Mouse (Mus musculus): ENCODE results near the gene Agtrap. TPM values are rescaled to one million over a fixed set of nuclear protein-coding genes. Genes with fewer than 3 reads are reported as not detected.
A peak's percentile ranks its signal among the peaks of the same experiment; 100 is the strongest.

Agtrap gene
- polyA plus RNA-seq, 1 experiment from 2014 or later = 4.7 TPM

DNA sequence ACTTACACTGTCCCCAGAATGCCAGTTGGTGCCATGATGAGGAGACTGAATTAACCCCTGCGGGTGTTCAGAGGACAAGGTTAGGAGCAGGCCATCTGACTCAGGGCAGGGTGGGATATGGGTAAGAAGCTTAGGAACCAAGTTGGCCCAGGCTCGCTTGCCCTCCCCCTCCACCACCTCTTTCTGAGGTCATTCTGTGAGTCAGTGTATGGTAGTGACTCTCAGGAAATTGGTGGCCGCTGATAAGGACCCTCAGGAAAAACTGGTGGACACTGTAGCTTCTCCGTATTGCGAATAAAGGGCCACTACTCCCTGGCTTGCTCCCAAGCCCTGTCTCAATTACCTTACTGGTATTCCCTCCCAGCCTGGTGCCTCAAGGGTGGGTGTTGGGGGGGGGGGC is 21.4 kb upstream of the Agtrap start:
- H3K36me3 ChIP-seq (ENCODE audit: control insufficient read depth, insufficient read depth) = peaks cover 26% of the 10 kb centered on the region
- no peak overlapping the region for H3K27ac ChIP-seq (ENCODE audit: low read length)

DNA sequence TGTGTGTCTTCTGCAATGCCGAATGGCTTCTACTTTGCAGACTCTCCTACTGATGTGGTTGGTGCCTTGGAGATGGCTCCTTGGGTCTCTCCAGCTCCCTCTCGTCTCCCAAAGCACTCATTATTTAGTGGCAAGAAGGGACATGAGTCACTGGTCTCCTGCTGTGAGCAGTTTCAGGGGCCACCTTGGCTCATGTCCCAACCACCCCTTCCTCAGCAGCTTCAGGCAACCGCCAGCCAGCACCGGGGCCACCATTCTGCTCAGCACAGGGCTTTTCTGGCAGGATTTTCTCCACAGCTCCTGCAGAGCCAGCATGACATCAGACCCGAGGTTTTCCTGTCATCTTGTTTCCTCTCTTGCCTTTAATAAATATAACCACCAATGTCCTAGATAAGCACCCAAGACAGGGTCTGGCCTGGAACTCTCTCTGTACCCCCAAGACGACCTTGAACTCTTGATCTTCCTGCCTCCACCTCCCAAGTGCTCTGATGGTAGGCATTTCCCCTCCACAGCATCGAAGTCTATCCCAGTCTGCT is 20.8 kb upstream of the Agtrap start:
- Histone ChIP-seq H3K27ac (ENCODE audit: low read length) (no peak overlapping the region), H3K4me2 (ENCODE audit: low read length) (no peak overlapping the region), H3K4me1 (replicated peaks; ENCODE audit: control insufficient read depth, insufficient read depth, low read length) (peaks cover 26% of the 10 kb centered on the region), H3K4me3 (replicated peaks; ENCODE audit: low read length) (no peak overlapping the region), H3K9me3 (ENCODE audit: control insufficient read depth, low read length) (no peaks in the 10 kb centered on the region), H3K36me3 (ENCODE audit: control insufficient read depth, insufficient read depth) (peaks cover 25% of the 10 kb centered on the region), H3K9ac (replicated peaks; ENCODE audit: low read depth, low read length) (no peak overlapping the region), H3K27me3 (replicated peaks; ENCODE audit: control insufficient read depth, insufficient read depth, low read length) (no peaks in the 10 kb centered on the region)
- WGBS = 56% methylated on average over 7 of the region's 7 CpGs
- no peak for ATAC-seq

More for the DNA sequence above, 21.4 kb upstream of the Agtrap start:
- no peak overlapping the region for H3K9ac ChIP-seq (replicated peaks; ENCODE audit: low read depth, low read length)
- no peak overlapping the region for H3K4me2 ChIP-seq (ENCODE audit: low read length)
- H3K4me1 ChIP-seq (replicated peaks; ENCODE audit: control insufficient read depth, insufficient read depth, low read length) = peaks cover 26% of the 10 kb centered on the region
- no peaks in the 10 kb centered on the region for H3K27me3 ChIP-seq (replicated peaks; ENCODE audit: control insufficient read depth, insufficient read depth, low read length)
- no peak overlapping the region for H3K4me3 ChIP-seq (replicated peaks; ENCODE audit: low read length)
- H3K9me3 ChIP-seq (ENCODE audit: control insufficient read depth, low read length) = no peaks in the 10 kb centered on the region
- ATAC-seq = no peak
- WGBS = 91% methylated on average over 5 of the region's 5 CpGs

DNA sequence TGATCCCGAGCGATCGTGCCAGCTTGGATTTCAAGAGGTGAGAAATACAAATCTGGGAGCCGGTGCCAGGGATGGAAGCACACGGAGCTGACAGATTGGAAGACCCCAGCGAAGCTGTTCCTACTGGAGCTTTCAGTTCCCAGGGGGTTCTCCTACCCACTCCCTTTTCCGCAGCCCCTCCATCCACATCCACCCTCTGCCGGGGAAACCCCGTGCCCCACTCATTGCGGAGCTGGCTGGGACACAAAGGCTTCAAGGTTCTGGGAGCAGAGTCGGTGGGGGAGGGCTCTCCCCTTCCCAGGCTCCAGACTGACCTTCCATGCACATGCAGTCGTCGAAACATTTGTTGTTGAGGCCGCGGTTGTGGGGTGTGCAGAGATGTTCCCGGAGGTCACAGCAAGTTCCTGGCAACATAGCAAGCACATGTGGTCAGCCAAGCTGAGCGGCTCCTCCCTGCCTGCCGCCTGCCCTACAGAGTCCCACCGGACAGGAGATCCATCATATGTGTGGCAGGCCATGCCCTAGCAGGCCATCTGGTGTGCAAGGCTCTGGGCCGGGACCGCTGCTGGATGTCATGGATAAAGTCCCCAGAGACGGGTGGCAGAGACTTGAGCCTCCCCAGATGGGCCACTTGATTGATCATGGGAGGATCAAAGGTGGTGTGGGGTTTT is 19.9 kb upstream of the Agtrap start:
- Histone ChIP-seq H3K27me3 (replicated peaks; ENCODE audit: control insufficient read depth, insufficient read depth, low read length) (no peaks in the 10 kb centered on the region), H3K36me3 (ENCODE audit: control insufficient read depth, insufficient read depth) (peaks cover 17% of the 10 kb centered on the region), H3K9me3 (ENCODE audit: control insufficient read depth, low read length) (no peaks in the 10 kb centered on the region), H3K27ac (ENCODE audit: low read length) (peak overlapping the region; percentile 74), H3K4me3 (replicated peaks; ENCODE audit: low read length) (no peak overlapping the region), H3K4me2 (ENCODE audit: low read length) (no peak overlapping the region), H3K4me1 (replicated peaks; ENCODE audit: control insufficient read depth, insufficient read depth, low read length) (peaks cover 26% of the 10 kb centered on the region), H3K9ac (replicated peaks; ENCODE audit: low read depth, low read length) (no peak overlapping the region)
- WGBS = 62% methylated on average over 22 of the region's 22 CpGs
- peak; percentile 79 for ATAC-seq

DNA sequence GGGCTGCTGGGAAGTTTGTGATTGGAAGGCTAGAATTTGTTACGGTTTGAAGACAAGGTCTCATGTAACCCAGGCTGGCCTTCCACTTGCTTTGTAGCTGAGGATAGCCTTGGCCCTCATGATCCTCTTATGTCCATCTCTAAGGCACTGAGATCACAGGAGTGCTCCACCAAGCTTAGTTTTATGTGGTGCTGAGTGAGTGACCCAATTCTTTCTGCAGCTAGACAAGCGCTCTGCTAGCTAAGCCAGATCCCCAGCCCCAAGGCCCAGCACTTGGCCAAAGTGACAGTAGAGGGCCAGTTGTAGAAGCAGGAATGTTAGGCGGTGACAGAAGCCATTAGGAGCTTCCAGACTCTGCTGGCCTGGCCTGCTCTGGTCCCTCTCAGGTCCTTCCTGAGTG is 16.3 kb upstream of the Agtrap start:
- WGBS = 90% methylated on average over 3 of the region's 3 CpGs
- peaks cover 33% of the 10 kb centered on the region for H3K4me1 ChIP-seq (replicated peaks; ENCODE audit: control insufficient read depth, insufficient read depth, low read length)

DNA sequence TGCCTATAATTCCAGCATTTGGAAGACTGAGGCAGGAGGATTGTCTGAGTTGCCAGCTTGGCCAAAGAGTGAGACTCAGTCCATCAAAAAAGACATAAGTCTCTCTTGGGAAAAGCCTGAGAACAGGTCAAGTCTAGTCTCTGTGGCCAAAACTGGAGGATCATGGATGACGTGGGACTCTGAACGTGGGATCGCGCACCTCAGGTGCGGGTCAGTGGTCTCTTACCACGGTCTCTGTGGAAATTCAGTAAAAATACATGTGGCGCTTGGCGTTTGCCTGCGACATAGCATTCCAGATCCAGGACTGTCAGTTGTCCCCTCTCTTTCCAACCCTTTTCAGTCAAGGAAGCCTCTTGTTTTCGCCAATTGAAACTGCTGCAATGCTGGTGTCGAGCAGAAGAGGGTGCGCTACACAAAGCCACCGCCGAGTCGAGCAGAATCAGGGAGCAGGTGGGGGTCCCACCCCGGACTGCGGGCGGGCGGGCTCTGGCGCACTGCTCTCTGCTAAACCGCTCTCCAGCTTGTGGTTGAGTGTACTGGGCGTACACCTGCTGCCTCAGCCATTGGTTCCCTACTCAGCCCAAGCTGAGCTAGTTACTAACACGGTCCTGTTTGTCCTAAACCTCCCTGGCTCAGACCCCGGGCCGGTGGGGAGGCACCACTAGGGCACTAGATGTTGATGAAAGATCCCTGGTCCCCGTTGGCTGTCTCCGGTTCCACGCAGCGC is 14.1 kb upstream of the Agtrap start:
- Histone ChIP-seq H3K4me3 (replicated peaks; ENCODE audit: low read length) (peak overlapping the region; percentile 18), H3K27me3 (replicated peaks; ENCODE audit: control insufficient read depth, insufficient read depth, low read length) (no peaks in the 10 kb centered on the region), H3K9me3 (ENCODE audit: control insufficient read depth, low read length) (no peaks in the 10 kb centered on the region), H3K27ac (ENCODE audit: low read length) (peak overlapping the region; percentile 34), H3K4me1 (replicated peaks; ENCODE audit: control insufficient read depth, insufficient read depth, low read length) (peaks cover 14% of the 10 kb centered on the region), H3K9ac (replicated peaks; ENCODE audit: low read depth, low read length) (peak overlapping the region; percentile 32), H3K36me3 (ENCODE audit: control insufficient read depth, insufficient read depth) (peaks cover 5% of the 10 kb centered on the region; the same call in 1 of the 2 replicates), H3K4me2 (ENCODE audit: low read length) (peak overlapping the region; percentile 38)
- WGBS = 14% methylated on average over 29 of the region's 29 CpGs
- ATAC-seq = peak; percentile 90

More for the DNA sequence above, 16.3 kb upstream of the Agtrap start:
- no peak overlapping the region for H3K4me3 ChIP-seq (replicated peaks; ENCODE audit: low read length)
- H3K27ac ChIP-seq (ENCODE audit: low read length) = no peak overlapping the region
- no peaks in the 10 kb centered on the region for H3K27me3 ChIP-seq (replicated peaks; ENCODE audit: control insufficient read depth, insufficient read depth, low read length)
- peaks cover 9% of the 10 kb centered on the region for H3K36me3 ChIP-seq (ENCODE audit: control insufficient read depth, insufficient read depth)
- ATAC-seq = no peak
- no peak overlapping the region for H3K9ac ChIP-seq (replicated peaks; ENCODE audit: low read depth, low read length)
- no peaks in the 10 kb centered on the region for H3K9me3 ChIP-seq (ENCODE audit: control insufficient read depth, low read length)
- no peak overlapping the region for H3K4me2 ChIP-seq (ENCODE audit: low read length)

DNA sequence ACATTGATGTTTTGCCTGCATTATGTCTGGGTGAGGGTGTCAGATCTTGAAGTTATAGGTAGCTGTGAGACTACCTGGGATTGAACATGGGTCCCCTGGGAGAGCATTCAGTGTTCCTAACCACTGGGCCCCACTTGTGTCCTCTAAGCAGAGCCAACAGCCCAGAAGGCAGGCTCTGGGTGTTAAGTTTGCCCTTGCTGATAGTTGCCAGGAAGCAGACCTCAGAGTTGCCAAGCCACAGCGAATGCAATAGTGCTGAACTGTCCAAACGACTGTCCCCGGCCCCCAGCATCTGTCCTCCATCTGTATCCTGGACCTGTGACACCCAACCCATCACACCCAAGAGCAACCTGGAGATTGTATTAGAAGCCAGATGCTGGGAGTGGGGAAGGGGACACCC is 10.8 kb upstream of the Agtrap start:
- Histone ChIP-seq H3K9me3 (ENCODE audit: control insufficient read depth, low read length) (no peaks in the 10 kb centered on the region), H3K27ac (ENCODE audit: low read length) (no peak overlapping the region), H3K9ac (replicated peaks; ENCODE audit: low read depth, low read length) (no peak overlapping the region), H3K27me3 (replicated peaks; ENCODE audit: control insufficient read depth, insufficient read depth, low read length) (no peaks in the 10 kb centered on the region), H3K4me3 (replicated peaks; ENCODE audit: low read length) (no peak overlapping the region), H3K4me2 (ENCODE audit: low read length) (no peak overlapping the region), H3K4me1 (replicated peaks; ENCODE audit: control insufficient read depth, insufficient read depth, low read length) (peaks cover 11% of the 10 kb centered on the region), H3K36me3 (ENCODE audit: control insufficient read depth, insufficient read depth) (no peaks in the 10 kb centered on the region; the same call in 1 of the 2 replicates)
- ATAC-seq = no peak
- 86% methylated on average over 3 of the region's 3 CpGs for WGBS

DNA sequence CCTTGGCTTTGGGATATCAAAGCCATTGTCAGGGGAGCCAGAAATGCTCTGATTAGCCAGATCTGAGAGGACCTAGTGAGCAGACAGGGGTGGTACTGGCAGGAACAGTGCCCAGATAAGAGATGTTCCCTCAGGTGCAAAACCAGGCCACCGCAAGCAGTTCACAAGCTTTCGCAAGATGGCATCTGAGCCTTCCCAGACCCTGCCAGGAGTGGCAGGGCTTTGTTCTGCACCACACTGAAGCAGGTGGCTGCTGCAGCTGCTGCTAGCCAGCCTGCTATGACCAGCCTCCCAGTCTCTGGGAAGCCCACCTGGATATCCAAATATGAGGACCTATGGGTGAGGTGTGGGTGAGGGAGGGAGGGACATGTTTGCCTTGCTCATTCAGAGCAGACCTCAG is 10.1 kb upstream of the Agtrap start:
- WGBS = 74% methylated on average over 2 of the region's 2 CpGs
- Histone ChIP-seq H3K27me3 (replicated peaks; ENCODE audit: control insufficient read depth, insufficient read depth, low read length) (no peaks in the 10 kb centered on the region), H3K9me3 (ENCODE audit: control insufficient read depth, low read length) (no peaks in the 10 kb centered on the region), H3K9ac (replicated peaks; ENCODE audit: low read depth, low read length) (no peak overlapping the region), H3K4me3 (replicated peaks; ENCODE audit: low read length) (no peak overlapping the region), H3K27ac (ENCODE audit: low read length) (no peak overlapping the region), H3K4me1 (replicated peaks; ENCODE audit: control insufficient read depth, insufficient read depth, low read length) (peaks cover 11% of the 10 kb centered on the region), H3K36me3 (ENCODE audit: control insufficient read depth, insufficient read depth) (no peaks in the 10 kb centered on the region; the same call in 1 of the 2 replicates), H3K4me2 (ENCODE audit: low read length) (no peak overlapping the region)
- ATAC-seq = no peak

DNA sequence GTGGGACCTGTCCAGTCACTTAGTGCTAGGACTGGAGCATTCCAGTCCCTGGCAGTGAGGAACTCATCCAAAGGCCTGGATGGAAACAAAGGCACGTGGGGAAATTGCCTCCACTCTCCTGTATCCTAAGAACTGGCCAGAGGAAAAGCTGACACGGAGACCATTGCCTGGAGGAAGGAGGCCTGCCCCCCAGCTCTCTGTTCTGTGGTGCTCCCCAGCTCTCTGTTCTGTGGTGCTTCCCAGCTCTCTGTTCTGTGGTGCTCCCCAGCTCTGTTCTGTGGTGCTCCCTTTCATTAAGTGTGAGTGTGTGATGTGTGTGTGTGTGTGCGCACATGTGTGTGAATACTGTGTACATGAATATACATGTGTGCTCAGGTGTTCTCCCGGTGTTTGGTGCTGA is 7.2 kb upstream of the Agtrap start:
- no peak overlapping the region for H3K9ac ChIP-seq (replicated peaks; ENCODE audit: low read depth, low read length)
- peaks cover 3% of the 10 kb centered on the region; the same call in 1 of the 2 replicates for H3K4me1 ChIP-seq (replicated peaks; ENCODE audit: control insufficient read depth, insufficient read depth, low read length)
- no peak overlapping the region for H3K27ac ChIP-seq (ENCODE audit: low read length)
- WGBS = 87% methylated on average over 4 of the region's 4 CpGs
- no peaks in the 10 kb centered on the region for H3K9me3 ChIP-seq (ENCODE audit: control insufficient read depth, low read length)
- no peaks in the 10 kb centered on the region for H3K27me3 ChIP-seq (replicated peaks; ENCODE audit: control insufficient read depth, insufficient read depth, low read length)
- H3K4me2 ChIP-seq (ENCODE audit: low read length) = no peak overlapping the region
- no peak for ATAC-seq
- H3K4me3 ChIP-seq (replicated peaks; ENCODE audit: low read length) = no peak overlapping the region
- H3K36me3 ChIP-seq (ENCODE audit: control insufficient read depth, insufficient read depth) = no peaks in the 10 kb centered on the region

DNA sequence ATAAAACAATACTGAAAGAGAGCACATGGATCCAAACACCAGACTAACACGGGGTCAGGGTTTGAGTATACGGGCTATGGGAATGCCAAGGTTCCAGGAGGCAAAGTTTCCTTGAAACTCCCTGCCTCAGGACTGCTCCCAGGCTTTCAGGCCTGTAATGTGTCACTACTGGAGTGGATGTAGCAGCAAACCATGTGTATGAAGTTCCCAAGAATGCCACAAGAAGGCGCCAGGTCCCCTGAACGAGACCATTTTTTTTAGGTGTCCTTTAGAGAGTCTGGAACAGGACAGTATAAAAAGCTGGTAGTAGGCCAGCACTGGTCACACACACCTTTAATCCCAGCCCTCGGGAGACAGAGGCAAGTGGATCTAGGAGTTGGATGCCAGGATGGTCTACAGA is 6.3 kb upstream of the Agtrap start:
- H3K4me2 ChIP-seq (ENCODE audit: low read length) = no peak overlapping the region
- H3K36me3 ChIP-seq (ENCODE audit: control insufficient read depth, insufficient read depth) = no peaks in the 10 kb centered on the region
- ATAC-seq = no peak
- no peaks in the 10 kb centered on the region for H3K9me3 ChIP-seq (ENCODE audit: control insufficient read depth, low read length)
- no peaks in the 10 kb centered on the region for H3K27me3 ChIP-seq (replicated peaks; ENCODE audit: control insufficient read depth, insufficient read depth, low read length)
- H3K4me1 ChIP-seq (replicated peaks; ENCODE audit: control insufficient read depth, insufficient read depth, low read length) = peaks cover 3% of the 10 kb centered on the region; the same call in 1 of the 2 replicates
- 74% methylated on average over 5 of the region's 5 CpGs for WGBS
- no peak overlapping the region for H3K27ac ChIP-seq (ENCODE audit: low read length)
- H3K4me3 ChIP-seq (replicated peaks; ENCODE audit: low read length) = no peak overlapping the region
- H3K9ac ChIP-seq (replicated peaks; ENCODE audit: low read depth, low read length) = no peak overlapping the region
